Comparison of ENCODE assay signal across 14 mouse cellular contexts in the genomic region with DNA sequence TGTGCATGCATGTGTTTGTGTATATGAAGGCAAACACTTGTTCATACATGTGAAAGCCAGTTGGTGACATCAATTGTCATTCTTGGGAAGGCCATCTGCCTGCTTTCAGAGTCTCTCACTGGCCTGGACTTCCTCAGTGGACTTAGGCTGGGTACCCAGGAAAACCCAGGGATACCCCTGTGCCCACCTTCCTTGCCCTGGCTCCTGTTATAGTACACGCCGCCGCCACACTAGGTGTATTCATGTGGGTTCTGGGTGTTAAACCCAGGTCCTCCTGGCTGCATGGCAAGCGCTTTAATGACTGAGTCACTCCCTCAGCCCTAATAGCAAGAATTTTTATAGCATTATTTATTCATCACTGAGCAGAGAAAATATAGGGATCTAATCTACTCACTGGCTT.
"Had no signal": no experiment of that assay in that cellular context is flagged by ENCODE, and none has a peak within 500 bp of the region (broad histone marks: within the 10 kb centered on the region; RNA-seq: fewer than 3 reads in every experiment).

No protein-coding gene starts in this region.

- H3K4me3 ChIP-seq: kidney, embryonic 15.5 days; left cerebral cortex, adult 2 months; liver, embryonic 13.5 days; myocyte; neural tube, embryonic 13.5 days; stomach, embryonic 15.5 days had no signal

- DNase-seq: kidney, postnatal 10 days; layer of hippocampus, postnatal 36 days; liver, embryonic 13.5 days; lung, adult 2 months; lung, postnatal 14 days; lung, postnatal 4 days; right cerebral cortex, postnatal 25 days; spleen, adult 18-20 months; thymus, postnatal 25 days had no signal

- H3K36me3 ChIP-seq: kidney, embryonic 15.5 days; liver, embryonic 13.5 days; neural tube, embryonic 13.5 days; stomach, embryonic 15.5 days had no signal

- H3K9me3 ChIP-seq: kidney, embryonic 15.5 days; liver, embryonic 13.5 days; neural tube, embryonic 13.5 days; stomach, embryonic 15.5 days had no signal

- H3K27ac ChIP-seq: kidney, embryonic 15.5 days; left cerebral cortex, adult 2 months; liver, embryonic 13.5 days; neural tube, embryonic 13.5 days; stomach, embryonic 15.5 days had no signal

- H3K9ac ChIP-seq: kidney, embryonic 15.5 days; liver, embryonic 13.5 days; neural tube, embryonic 13.5 days; stomach, embryonic 15.5 days had no signal

- H3K4me1 ChIP-seq: kidney, embryonic 15.5 days; liver, embryonic 13.5 days; neural tube, embryonic 13.5 days; stomach, embryonic 15.5 days had no signal

- H3K4me2 ChIP-seq: kidney, embryonic 15.5 days; liver, embryonic 13.5 days; neural tube, embryonic 13.5 days; stomach, embryonic 15.5 days had no signal

- H3K27me3 ChIP-seq: kidney, embryonic 15.5 days; liver, embryonic 13.5 days; neural tube, embryonic 13.5 days; stomach, embryonic 15.5 days had no signal
